Mouse (Mus musculus) liver, adult 2 months (tissue): ENCODE results near the gene Pole. TPM values are rescaled to one million over a fixed set of nuclear protein-coding genes. Genes with fewer than 3 reads are reported as not detected.

Experiments
- DNase-seq: peaks from one replicate; pipeline ENCODE4 v3.0.0-alpha.2; 2011; ENCODE audit warnings: low read depth, low spot score; ENCODE audit errors: extremely low read depth
- H3K27ac ChIP-seq: fragments of 200-500 bp; replicated peaks from 2 replicates; pipeline ENCODE4 v1.5.1; 2012; ENCODE audit warnings: low read depth, mild to moderate bottlenecking, control low read depth, inconsistent platforms, low read length; ENCODE audit not compliant: insufficient read depth
- H3K27me3 ChIP-seq: fragments of 200-500 bp; 2 replicates; pipeline ENCODE4 v1.6.1; 2012; ENCODE audit warnings: mild to moderate bottlenecking, moderate library complexity, low read length, inconsistent platforms; ENCODE audit not compliant: control insufficient read depth, insufficient read depth
- H3K36me3 ChIP-seq: fragments of 200-500 bp; 2 replicates; pipeline ENCODE4 v1.6.1; 2012; ENCODE audit warnings: low read length, inconsistent platforms; ENCODE audit not compliant: control insufficient read depth, insufficient read depth
- H3K4me1 ChIP-seq: fragments of 200-500 bp; 2 replicates; pipeline ENCODE4 v1.6.1; 2011; ENCODE audit warnings: low read length; ENCODE audit not compliant: control insufficient read depth, insufficient read depth
- H3K4me3 ChIP-seq: fragments of 200-500 bp; 2 replicates; pipeline ENCODE4 v1.5.1; 2011; ENCODE audit warnings: low read depth, mild to moderate bottlenecking, control low read depth, low read length, moderate library complexity; ENCODE audit not compliant: insufficient read depth
- H3K79me2 ChIP-seq: fragments of 200-500 bp; 2 replicates; pipeline ENCODE4 v1.6.1; 2012; ENCODE audit warnings: inconsistent platforms, mild to moderate bottlenecking, low read length, moderate library complexity; ENCODE audit not compliant: control insufficient read depth, insufficient read depth
- H3K9ac ChIP-seq: fragments of 200-500 bp; 2 replicates; pipeline ENCODE4 v1.6.1; 2012; ENCODE audit warnings: low read depth, mild to moderate bottlenecking, control low read depth, inconsistent platforms, low read length
- CTCF ChIP-seq: fragments of 200-500 bp; IDR thresholded peaks from 2 replicates; pipeline ENCODE4 v1.5.1; 2011; ENCODE audit warnings: low read depth, low read length, control low read depth
- POLR2A ChIP-seq: fragments of 200-500 bp; IDR thresholded peaks from 2 replicates; pipeline ENCODE4 v1.6.1; 2011; ENCODE audit warnings: low read length, control low read depth; ENCODE audit not compliant: insufficient read depth; ENCODE audit errors: extremely low read depth
- WGBS: fragments of 180-500 bp; shearing (Covaris S2); methylation state at CpG from one replicate; pipeline ENCODE4 v1.1.7; 2018; 5-methylcytosine and 5-hydroxymethylcytosine counted together
- polyA plus RNA-seq: library from polyadenylated mRNA; depleted of rRNA; stranded (reverse); fragments of >200 nt; gene quantifications from 2 replicates; pipeline ENCODE4 v1.2.3, GENCODE M21; 2012
- total RNA-seq: library from RNA; depleted of rRNA; stranded (reverse); fragments of >200 nt; gene quantifications from 2 replicates; pipeline ENCODE4 v1.2.3, GENCODE M21; 2014

The Pole gene
- total and polyA plus RNA-seq, 2 experiments = 1.1 to 1.9 TPM

DNA sequence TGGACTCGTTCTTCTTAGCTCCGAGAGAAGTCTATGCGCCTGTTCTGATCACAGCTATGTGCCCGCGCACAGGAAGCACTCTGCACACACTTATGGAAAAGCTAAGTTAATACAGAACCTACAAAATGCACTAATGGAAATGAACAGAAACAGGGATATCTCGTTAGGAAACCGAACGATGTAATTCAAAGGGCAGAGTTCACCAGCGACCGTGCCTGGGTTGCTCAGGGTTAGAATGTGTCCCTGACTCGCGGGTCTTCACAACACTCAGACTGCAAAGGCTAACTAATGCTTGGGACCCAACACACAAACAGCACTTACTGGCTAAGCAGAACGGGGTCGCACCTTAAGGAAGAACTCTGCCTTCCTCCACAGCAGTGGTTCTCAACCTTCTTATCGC lies 950 bp upstream of the Pole start:
- peak overlapping the region; percentile 94 for H3K9ac ChIP-seq
- no peaks in the 10 kb centered on the region; the same call in 1 of the 2 replicates for H3K79me2 ChIP-seq
- H3K27me3 ChIP-seq = no peaks in the 10 kb centered on the region
- under 1% methylated on average over 15 of the region's 15 CpGs for WGBS
- DNase-seq = peak; percentile 74
- peak overlapping the region; percentile 99 for H3K27ac ChIP-seq
- H3K4me1 ChIP-seq = 0 out of 2 replicates have a peak, but pooled peaks cover 4% of the 10 kb centered on the region
- peaks cover 23% of the 10 kb centered on the region for H3K36me3 ChIP-seq
- no peak for TF ChIP-seq CTCF
- TF ChIP-seq POLR2A = no peak
- H3K4me3 ChIP-seq = peak overlapping the region; percentile 92

DNA sequence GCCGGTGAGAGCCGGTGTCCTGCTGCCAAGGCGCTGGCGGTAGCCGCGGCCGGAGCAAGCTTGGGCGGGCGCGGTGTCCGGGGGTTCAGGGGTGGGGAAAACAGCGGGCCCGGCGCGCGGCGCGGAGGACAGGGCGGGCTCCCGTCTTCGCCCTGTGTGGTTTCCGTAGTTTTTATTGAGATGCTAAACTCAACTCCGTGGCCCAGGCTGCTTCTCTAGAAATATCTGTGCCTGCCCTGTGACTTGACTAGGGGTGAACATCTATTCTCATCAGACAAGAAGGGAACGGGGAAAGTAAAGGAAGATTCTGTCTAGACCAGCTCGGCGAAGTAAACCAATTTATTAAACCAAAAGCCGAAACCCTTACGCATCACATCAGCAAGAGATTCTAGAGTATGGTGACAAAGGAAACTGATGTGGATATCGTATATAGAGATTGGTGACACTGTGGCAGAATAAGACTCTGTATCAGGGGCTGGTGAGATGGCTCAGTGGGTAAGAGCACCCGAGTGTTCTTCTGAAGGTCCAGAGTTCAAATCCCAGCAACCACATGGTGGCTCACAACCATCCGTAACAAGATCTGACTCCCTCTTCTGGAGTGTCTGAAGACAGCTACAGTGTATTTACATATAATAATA lies 459 bp downstream of the Pole start:
- Histone ChIP-seq H3K9ac (peak overlapping the region; percentile 79), H3K27me3 (no peaks in the 10 kb centered on the region), H3K27ac (no peak overlapping the region), H3K4me3 (peak overlapping the region; percentile 85), H3K79me2 (no peaks in the 10 kb centered on the region; the same call in 1 of the 2 replicates), H3K4me1 (0 out of 2 replicates have a peak, but pooled peaks cover 4% of the 10 kb centered on the region), H3K36me3 (peaks cover 14% of the 10 kb centered on the region)
- DNase-seq = no peak
- WGBS = under 1% methylated on average over 31 of the region's 31 CpGs
- TF ChIP-seq POLR2A (no peak), CTCF (no peak)

DNA sequence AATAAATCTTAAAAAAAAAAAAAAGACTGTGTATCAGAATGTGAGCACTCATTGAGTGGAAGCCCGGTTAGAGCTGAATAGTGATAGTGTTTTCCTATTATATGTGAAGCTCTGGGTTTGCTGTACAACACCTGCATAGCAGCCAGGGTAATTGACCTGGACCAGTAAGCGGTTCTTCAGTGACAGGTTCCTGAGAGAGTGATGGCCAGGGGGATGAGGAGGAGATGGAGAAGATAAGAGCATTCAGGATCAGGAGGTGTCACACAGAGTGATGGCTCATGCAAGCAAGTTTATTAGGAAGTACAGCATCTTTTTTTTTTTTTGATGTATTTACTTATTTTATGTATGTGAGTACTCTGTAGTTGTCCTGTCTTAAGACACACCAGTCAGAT lies 974 bp downstream of the Pole start:
- no peaks in the 10 kb centered on the region for H3K27me3 ChIP-seq
- H3K4me1 ChIP-seq = 0 out of 2 replicates have a peak, but pooled peaks cover 4% of the 10 kb centered on the region
- H3K27ac ChIP-seq = no peak overlapping the region
- no peak overlapping the region for H3K4me3 ChIP-seq
- DNase-seq = no peak
- TF ChIP-seq POLR2A = no peak
- 72% methylated on average over 2 of the region's 2 CpGs for WGBS
- no peaks in the 10 kb centered on the region; the same call in 1 of the 2 replicates for H3K79me2 ChIP-seq
- H3K9ac ChIP-seq = no peak overlapping the region
- peaks cover 13% of the 10 kb centered on the region for H3K36me3 ChIP-seq

DNA sequence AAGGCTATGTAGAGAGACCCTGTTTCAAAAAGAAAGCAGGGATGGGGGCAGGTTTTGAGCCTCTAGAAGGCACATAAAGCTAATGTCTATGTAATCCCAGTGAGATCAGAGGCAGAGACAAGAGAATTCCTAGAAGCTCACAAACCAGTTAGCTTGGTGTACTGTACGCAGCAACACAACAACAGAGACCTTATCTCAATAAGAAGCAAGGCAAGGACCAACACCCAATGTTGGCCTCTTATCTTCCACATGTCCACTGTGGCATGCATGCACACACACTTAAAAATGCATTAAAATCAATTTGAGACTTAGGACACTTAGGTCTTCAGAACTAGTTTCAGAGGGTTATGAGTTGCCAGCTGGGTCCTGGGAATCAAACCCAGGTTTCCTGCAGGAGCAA lies 5.5 kb downstream of the Pole start:
- no peaks in the 10 kb centered on the region for H3K79me2 ChIP-seq
- no peak overlapping the region for H3K9ac ChIP-seq
- H3K4me1 ChIP-seq = no peaks in the 10 kb centered on the region
- no peak for DNase-seq
- no peak overlapping the region for H3K4me3 ChIP-seq
- no peak overlapping the region for H3K27ac ChIP-seq
- H3K27me3 ChIP-seq = no peaks in the 10 kb centered on the region
- WGBS = 100% methylated on average over 1 of the region's 1 CpGs
- TF ChIP-seq CTCF = no peak
- no peak for TF ChIP-seq POLR2A
- no peaks in the 10 kb centered on the region for H3K36me3 ChIP-seq

DNA sequence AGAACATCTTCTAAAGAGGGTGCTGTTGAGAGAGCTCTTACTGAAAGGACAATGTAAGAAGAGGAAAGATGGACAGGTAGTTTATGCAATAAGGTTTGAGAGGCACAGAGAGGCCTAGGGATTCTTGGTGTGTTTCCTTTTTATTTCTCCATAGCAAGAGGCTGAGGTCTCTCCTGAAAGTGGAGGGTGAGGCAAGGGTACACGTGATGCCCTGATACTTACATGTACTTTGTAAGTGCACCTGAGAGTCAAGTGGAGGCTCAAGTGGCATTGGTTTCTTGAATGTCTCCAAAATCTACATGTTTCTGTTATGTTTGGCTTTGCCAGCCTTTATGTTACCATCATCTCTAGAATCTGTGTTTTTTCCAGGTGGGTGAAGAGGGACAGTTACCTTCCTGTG lies 10.5 kb downstream of the Pole start:
- H3K36me3 ChIP-seq = no peaks in the 10 kb centered on the region
- H3K9ac ChIP-seq = no peak overlapping the region
- DNase-seq = no peak
- H3K27me3 ChIP-seq = no peaks in the 10 kb centered on the region
- 83% methylated on average over 1 of the region's 1 CpGs for WGBS
- TF ChIP-seq CTCF (no peak), POLR2A (no peak)
- H3K27ac ChIP-seq = no peak overlapping the region
- no peaks in the 10 kb centered on the region for H3K4me1 ChIP-seq
- no peaks in the 10 kb centered on the region for H3K79me2 ChIP-seq
- H3K4me3 ChIP-seq = no peak overlapping the region

DNA sequence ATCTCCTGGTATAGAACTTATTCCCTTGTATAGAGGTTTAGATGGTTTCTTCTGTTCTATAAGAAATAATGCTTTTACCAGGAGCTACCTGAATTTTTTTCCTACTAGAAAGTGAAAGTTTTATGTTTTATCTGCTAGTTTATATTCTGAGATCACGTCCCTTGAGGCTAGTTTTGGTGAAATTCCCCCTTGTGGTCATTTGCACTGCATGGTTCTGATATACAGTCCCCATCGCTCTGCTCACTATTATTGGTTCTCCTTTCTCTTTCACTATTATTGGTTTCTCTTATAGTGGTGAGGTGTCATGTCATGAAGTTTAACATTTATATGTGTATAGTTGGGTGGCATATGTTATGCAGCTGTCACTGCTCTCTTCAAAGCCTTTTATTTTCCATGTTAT lies 14.5 kb downstream of the Pole start:
- 95% methylated on average over 2 of the region's 2 CpGs for WGBS
- Histone ChIP-seq H3K79me2 (no peaks in the 10 kb centered on the region), H3K9ac (no peak overlapping the region), H3K27ac (no peak overlapping the region), H3K27me3 (no peaks in the 10 kb centered on the region), H3K4me3 (no peak overlapping the region), H3K36me3 (no peaks in the 10 kb centered on the region), H3K4me1 (no peaks in the 10 kb centered on the region)
- TF ChIP-seq CTCF (no peak), POLR2A (no peak)
- DNase-seq = no peak
